Mouse (Mus musculus): ENCODE measurements around the gene Pcdh15.

GRCm38 (mm10) chr10:74129665-74130064 is 1030.5 kb downstream of the Pcdh15 start:
- TF ChIP-seq POLR2A (IDR thresholded peaks at IDR 0.05; ENCODE audit: borderline replicate concordance, insufficient read depth, low read length) (no peak), CTCF (IDR thresholded peaks at IDR 0.05; ENCODE audit: borderline replicate concordance, insufficient read depth, low read depth, low read length) (no peak)

All from cerebellum, adult 2 months (tissue).